Mouse (Mus musculus): ENCODE data around the gene Gpr108. TPM values are rescaled to one million over a fixed set of nuclear protein-coding genes. Genes with fewer than 3 reads are reported as not detected.

Gpr108 gene
- polyA plus RNA-seq, 1 experiment from 2014 or later: 12.0 TPM

DNA sequence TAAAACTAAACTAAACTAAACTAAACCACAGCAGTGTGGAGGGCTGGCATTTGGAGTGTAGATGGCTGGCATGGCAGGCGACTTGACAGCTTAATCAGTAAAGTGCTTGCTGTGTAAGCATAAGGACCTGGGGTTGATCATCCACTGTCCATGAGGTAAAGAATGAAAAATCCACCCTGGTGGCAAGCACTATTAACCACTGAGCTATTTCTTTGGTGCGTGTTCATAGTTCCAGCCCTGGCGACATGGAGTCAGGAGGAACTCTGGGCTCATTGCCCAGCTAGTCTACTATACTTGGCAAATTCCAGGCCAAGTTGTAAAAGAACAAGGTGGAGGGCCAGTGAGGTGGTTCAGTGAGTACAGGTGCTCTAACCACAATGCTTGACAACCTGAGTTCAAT, 40.3 kb downstream of the Gpr108 start:
- 72% methylated on average over 3 of the region's 3 CpGs for WGBS (ENCODE audit: insufficient replicate concordance)
- Histone ChIP-seq H3K9me3 (replicated peaks) (no peaks in the 10 kb centered on the region), H3K27ac (replicated peaks) (no peak overlapping the region), H3K9ac (no peak overlapping the region), H3K4me3 (replicated peaks) (no peak overlapping the region), H3K4me1 (replicated peaks) (peaks cover 15% of the 10 kb centered on the region), H3K36me3 (replicated peaks) (peaks cover 59% of the 10 kb centered on the region), H3K27me3 (no peaks in the 10 kb centered on the region), H3K4me2 (no peak overlapping the region)
- no peak for ATAC-seq (ENCODE audit: insufficient read depth)

- H3K4me3 ChIP-seq (replicated peaks): no peak overlapping the region
- no peak overlapping the region for H3K9ac ChIP-seq
- 0 out of 2 replicates have a peak overlapping the region, but pooled peaks have one; percentile 24 for H3K27ac ChIP-seq (replicated peaks)
- WGBS (ENCODE audit: insufficient replicate concordance): 47% methylated on average over 10 of the region's 10 CpGs
- peaks cover 31% of the 10 kb centered on the region for H3K4me1 ChIP-seq (replicated peaks)
- H3K27me3 ChIP-seq: no peaks in the 10 kb centered on the region
- no peak overlapping the region for H3K4me2 ChIP-seq
- H3K36me3 ChIP-seq (replicated peaks): peaks cover 19% of the 10 kb centered on the region
- ATAC-seq (ENCODE audit: insufficient read depth): peak; percentile 53
- H3K9me3 ChIP-seq (replicated peaks): no peaks in the 10 kb centered on the region
Measured at GRCm38 (mm10) chr17:57201841-57202724, 46.2 kb downstream of the Gpr108 start.

DNA sequence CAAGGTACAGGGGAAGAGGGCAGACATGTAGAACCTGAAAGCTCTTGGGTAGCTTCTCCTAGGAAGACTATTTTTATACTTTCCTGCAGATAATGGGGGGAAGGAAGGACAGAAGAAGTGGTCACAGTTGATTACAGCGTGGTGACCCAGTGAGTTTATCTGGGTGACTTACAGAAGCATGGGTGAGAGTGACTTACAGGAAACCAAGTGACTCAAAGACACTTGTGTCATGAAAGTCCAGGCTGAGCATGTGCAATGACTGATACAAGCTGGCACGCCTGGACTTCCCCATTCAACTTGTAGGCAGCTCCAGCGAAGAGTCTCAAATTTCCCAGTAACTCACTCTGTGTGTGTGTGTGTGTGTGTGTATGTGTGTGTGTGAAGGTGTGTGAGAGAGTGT, 50.0 kb downstream of the Gpr108 start:
- no peak overlapping the region; the same call in 1 of the 2 replicates for H3K4me2 ChIP-seq
- no peak overlapping the region for H3K4me3 ChIP-seq (replicated peaks)
- no peak overlapping the region for H3K27ac ChIP-seq (replicated peaks)
- no peak overlapping the region for H3K9ac ChIP-seq
- no peaks in the 10 kb centered on the region for H3K9me3 ChIP-seq (replicated peaks)
- no peak for ATAC-seq (ENCODE audit: insufficient read depth)
- H3K4me1 ChIP-seq (replicated peaks): peaks cover 30% of the 10 kb centered on the region
- no peaks in the 10 kb centered on the region for H3K36me3 ChIP-seq (replicated peaks)
- H3K27me3 ChIP-seq: no peaks in the 10 kb centered on the region
- WGBS (ENCODE audit: insufficient replicate concordance): 25% methylated on average over 3 of the region's 3 CpGs

DNA sequence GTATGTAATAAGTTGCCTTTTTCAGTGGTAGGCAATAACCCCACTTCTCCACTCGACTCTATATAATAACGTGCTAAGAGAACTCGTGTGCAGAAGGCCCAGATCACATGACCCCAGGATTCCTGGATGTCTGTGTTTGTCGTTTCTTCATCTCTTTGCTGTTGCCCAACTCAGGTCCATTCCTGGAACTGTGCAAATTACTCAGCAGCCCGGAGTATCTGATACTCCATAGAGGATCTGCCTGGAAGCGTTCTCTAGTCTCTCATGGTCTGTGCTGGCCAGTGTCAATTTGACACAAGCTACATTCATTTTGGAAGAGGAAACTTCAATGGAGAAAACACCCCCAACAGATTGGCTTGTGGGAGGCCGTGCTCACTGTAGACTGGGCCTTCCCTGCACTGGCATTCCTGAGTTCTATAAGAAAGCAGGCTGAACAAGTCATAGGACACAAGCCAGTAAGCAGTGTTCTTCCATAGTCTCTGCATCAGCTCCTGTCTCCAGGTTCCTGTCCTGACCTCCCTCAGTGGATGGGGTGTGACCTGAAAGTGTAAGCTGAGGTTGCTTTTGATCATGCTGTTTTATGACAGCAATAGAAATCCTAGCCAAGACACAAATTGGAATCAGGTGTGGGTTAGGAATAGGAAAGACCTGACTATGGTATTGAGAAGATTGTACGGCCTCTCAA, 52.8 kb downstream of the Gpr108 start:
- Histone ChIP-seq H3K27ac (replicated peaks) (no peak overlapping the region), H3K27me3 (no peaks in the 10 kb centered on the region), H3K4me1 (replicated peaks) (peaks cover 21% of the 10 kb centered on the region), H3K9me3 (replicated peaks) (no peaks in the 10 kb centered on the region), H3K4me3 (replicated peaks) (no peak overlapping the region), H3K36me3 (replicated peaks) (no peaks in the 10 kb centered on the region), H3K4me2 (no peak overlapping the region), H3K9ac (no peak overlapping the region)
- WGBS (ENCODE audit: insufficient replicate concordance): 52% methylated on average over 8 of the region's 8 CpGs
- 0 out of 2 replicates have a peak, but pooled peaks have one; percentile 16 for ATAC-seq (ENCODE audit: insufficient read depth)

- no peak overlapping the region for H3K4me2 ChIP-seq
- no peaks in the 10 kb centered on the region for H3K27me3 ChIP-seq
- no peak overlapping the region for H3K9ac ChIP-seq
- no peak overlapping the region for H3K4me3 ChIP-seq (replicated peaks)
- no peak for ATAC-seq (ENCODE audit: insufficient read depth)
- H3K36me3 ChIP-seq (replicated peaks): no peaks in the 10 kb centered on the region
- H3K27ac ChIP-seq (replicated peaks): no peak overlapping the region
- WGBS (ENCODE audit: insufficient replicate concordance): 45% methylated on average over 3 of the region's 3 CpGs
- no peaks in the 10 kb centered on the region for H3K9me3 ChIP-seq (replicated peaks)
- H3K4me1 ChIP-seq (replicated peaks): peaks cover 21% of the 10 kb centered on the region
Measured at GRCm38 (mm10) chr17:57194771-57195170, 53.5 kb downstream of the Gpr108 start.

DNA sequence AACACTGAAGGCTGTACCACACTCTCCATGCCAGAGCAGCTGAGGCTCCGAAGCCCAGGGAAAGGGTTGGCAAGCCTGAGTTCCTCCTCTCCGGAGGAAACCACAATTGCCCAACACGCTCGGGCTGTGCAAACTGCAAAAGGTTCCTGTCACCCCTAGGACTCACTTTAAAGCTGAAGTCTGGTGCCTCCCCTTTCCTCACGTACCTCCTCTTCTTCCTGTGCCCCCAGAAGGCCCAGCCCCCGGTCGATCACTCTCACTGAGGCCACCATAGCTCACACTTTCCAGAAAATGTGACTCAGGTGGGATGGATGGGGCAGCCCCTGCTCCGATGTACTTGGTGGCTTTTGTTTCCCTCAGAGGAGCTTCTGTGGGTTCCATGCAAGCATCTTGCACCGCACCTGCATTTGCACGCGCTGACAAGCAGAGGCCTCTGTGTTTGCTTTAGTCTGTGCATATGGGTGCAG, 54.2 kb downstream of the Gpr108 start, which contains the start of gene Tnfsf14:
Gene Tnfsf14 (minus strand): TSS at position 137 of the 467 bp plus-strand sequence.
- Histone ChIP-seq H3K4me1 (replicated peaks) (peaks cover 22% of the 10 kb centered on the region), H3K9me3 (replicated peaks) (no peaks in the 10 kb centered on the region), H3K27ac (replicated peaks) (no peak within 1 kb of the TSS), H3K36me3 (replicated peaks) (no peaks in the 10 kb centered on the region), H3K4me3 (replicated peaks) (peak within 1 kb of the TSS; percentile 34), H3K4me2 (peak within 1 kb of the TSS; percentile 25), H3K27me3 (no peaks in the 10 kb centered on the region), H3K9ac (no peak within 1 kb of the TSS; the same call in 1 of the 2 replicates)
- ATAC-seq (ENCODE audit: insufficient read depth): peak; percentile 27; the same call in 1 of the 2 replicates
- 17% methylated on average over 11 of the region's 11 CpGs for WGBS (ENCODE audit: insufficient replicate concordance)

DNA sequence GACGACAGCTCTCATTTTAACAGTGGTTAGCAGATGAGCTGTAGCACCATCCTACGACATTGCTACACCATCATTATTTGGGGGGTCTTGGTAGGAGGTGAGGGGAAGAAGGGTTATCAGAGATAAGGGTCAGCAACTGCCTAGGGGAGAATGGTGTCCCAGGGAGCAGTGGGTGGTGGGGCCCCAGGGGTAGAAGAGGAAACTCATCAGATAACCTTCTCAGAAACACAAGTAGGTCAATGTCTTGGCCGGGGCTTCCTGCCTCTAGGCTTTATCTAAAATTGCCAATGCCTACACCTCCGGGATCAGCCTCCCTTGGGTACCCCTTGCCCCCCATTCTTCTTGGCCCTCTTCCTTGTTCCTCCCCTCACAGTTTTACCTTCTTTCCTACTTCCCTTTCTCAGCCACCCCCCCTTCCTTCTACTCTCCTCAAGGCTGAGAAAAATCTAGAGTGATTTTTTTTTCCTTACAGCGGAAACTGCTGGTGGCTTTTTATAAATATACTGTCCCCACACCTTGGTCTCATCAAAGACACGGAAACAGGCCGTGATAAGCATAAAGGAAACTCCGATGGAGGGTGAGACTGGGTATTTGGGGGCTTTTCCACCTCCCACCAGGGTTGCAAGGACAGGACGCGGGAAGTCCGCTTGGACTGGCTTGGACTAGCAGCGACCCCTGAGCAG, 59.6 kb downstream of the Gpr108 start:
- WGBS (ENCODE audit: insufficient replicate concordance): 21% methylated on average over 12 of the region's 12 CpGs
- 0 out of 2 replicates have a peak overlapping the region, but pooled peaks have one; percentile 6 for H3K4me2 ChIP-seq

GRCm38 (mm10) chr17:57185641-57186040, 62.6 kb downstream of the Gpr108 start:
- H3K27me3 ChIP-seq: no peaks in the 10 kb centered on the region
- ATAC-seq (ENCODE audit: insufficient read depth): no peak
- WGBS (ENCODE audit: insufficient replicate concordance): 20% methylated on average over 2 of the region's 2 CpGs

More for the DNA sequence above, 59.6 kb downstream of the Gpr108 start:
- no peaks in the 10 kb centered on the region for H3K9me3 ChIP-seq (replicated peaks)
- H3K27me3 ChIP-seq: no peaks in the 10 kb centered on the region
- peak; percentile 25; the same call in 1 of the 2 replicates for ATAC-seq (ENCODE audit: insufficient read depth)
- H3K27ac ChIP-seq (replicated peaks): no peak overlapping the region
- H3K36me3 ChIP-seq (replicated peaks): no peaks in the 10 kb centered on the region
- H3K9ac ChIP-seq: no peak overlapping the region
- H3K4me1 ChIP-seq (replicated peaks): peaks cover 16% of the 10 kb centered on the region; the same call in 1 of the 2 replicates
- H3K4me3 ChIP-seq (replicated peaks): no peak overlapping the region

More at GRCm38 (mm10) chr17:57185641-57186040, 62.6 kb downstream of the Gpr108 start:
- H3K9ac ChIP-seq: no peak overlapping the region
- no peak overlapping the region for H3K4me2 ChIP-seq
- no peaks in the 10 kb centered on the region for H3K9me3 ChIP-seq (replicated peaks)
- H3K4me3 ChIP-seq (replicated peaks): no peak overlapping the region
- no peaks in the 10 kb centered on the region for H3K36me3 ChIP-seq (replicated peaks)
- no peak overlapping the region for H3K27ac ChIP-seq (replicated peaks)
- H3K4me1 ChIP-seq (replicated peaks): peaks cover 13% of the 10 kb centered on the region; the same call in 1 of the 2 replicates

All from liver, embryonic 15.5 days (tissue).